Comparison of ENCODE assay signal across 20 mouse cellular contexts in the genomic region with DNA sequence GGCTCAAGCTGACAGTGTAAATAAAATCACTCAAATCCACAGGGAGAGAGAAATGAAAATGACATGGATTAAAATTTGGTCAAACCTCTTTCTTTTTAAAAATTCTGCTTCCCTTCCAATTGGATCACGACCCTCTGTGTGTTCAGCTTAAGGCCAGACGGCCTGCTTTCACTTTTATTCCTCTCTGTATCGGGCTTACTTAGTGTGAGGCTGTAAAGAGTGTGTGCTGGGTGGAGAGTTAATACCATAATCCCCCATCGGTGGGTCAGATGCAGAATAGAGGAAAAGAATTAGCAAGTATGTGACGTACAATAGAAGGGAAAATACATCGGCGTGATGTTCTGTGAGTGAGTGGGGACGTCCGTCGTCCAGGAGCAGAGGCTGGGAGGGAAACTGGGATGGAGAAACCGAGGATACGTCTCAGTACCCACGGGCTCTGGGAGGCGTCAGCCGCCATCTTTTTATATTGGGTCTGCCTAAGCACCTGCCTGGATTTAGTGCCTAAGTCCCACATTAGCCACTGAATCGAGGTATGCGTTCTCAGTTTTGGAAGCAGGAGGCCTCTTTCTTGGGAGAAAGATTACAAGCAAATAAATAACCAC.
DNase-seq lines count a peak whose midpoint lies in the region; ATAC-seq and TF ChIP-seq lines count a peak whose summit lies in the region.
"Had no signal": no experiment of that assay in that cellular context is flagged by ENCODE, and none has a peak within 500 bp of the region (broad histone marks: within the 10 kb centered on the region; RNA-seq: fewer than 3 reads in every experiment).

No protein-coding gene starts in this region.

- no peaks in the 10 kb centered on the region for H3K27me3 ChIP-seq in midbrain, embryonic 16.5 days (ENCODE audit: control insufficient read depth, insufficient read depth, low read depth, low read length)
- H3K27me3 ChIP-seq: heart, embryonic 13.5 days; hindbrain, embryonic 12.5 days; Patski had no signal

- H3K9ac ChIP-seq in midbrain, embryonic 16.5 days (ENCODE audit: low read depth, low read length), result no peak overlapping the region
- H3K9ac ChIP-seq: forebrain, postnatal 0 days; heart, embryonic 13.5 days; hindbrain, embryonic 12.5 days had no signal

- H3K27ac ChIP-seq in gastrocnemius, adult 2 months, result no peak overlapping the region
- H3K27ac ChIP-seq in midbrain, embryonic 16.5 days (ENCODE audit: low read length), result no peak overlapping the region
- H3K27ac ChIP-seq: embryonic facial prominence, embryonic 10.5 days; heart, embryonic 13.5 days; hindbrain, embryonic 12.5 days had no signal

- no peaks in the 10 kb centered on the region for H3K36me3 ChIP-seq in midbrain, embryonic 16.5 days (ENCODE audit: control insufficient read depth, insufficient read depth, low read length)
- H3K36me3 ChIP-seq: embryonic facial prominence, embryonic 10.5 days; heart, embryonic 13.5 days; hindbrain, embryonic 12.5 days had no signal

- H3K4me1 ChIP-seq in midbrain, embryonic 16.5 days (ENCODE audit: control insufficient read depth, insufficient read depth, low read length), result no peaks in the 10 kb centered on the region
- H3K4me1 ChIP-seq: embryonic facial prominence, embryonic 10.5 days; hindbrain, embryonic 12.5 days had no signal

- intact Hi-C loops in gastrocnemius, adult 2 months (cut with DNase I), result no loop called here
- intact Hi-C loops in left cerebral cortex, postnatal 4 days (cut with DNase I), result no loop called here

- peak overlapping the region; percentile 43 for H3K4me3 ChIP-seq in gastrocnemius, adult 2 months
- no peak overlapping the region for H3K4me3 ChIP-seq in midbrain, embryonic 16.5 days (ENCODE audit: low read depth, low read length)
- H3K4me3 ChIP-seq: embryonic facial prominence, embryonic 10.5 days; heart, embryonic 13.5 days; hindbrain, embryonic 12.5 days had no signal

- H3K9me3 ChIP-seq in midbrain, embryonic 16.5 days (replicated peaks; ENCODE audit: control insufficient read depth, low read length, poor library complexity, severe bottlenecking), result no peaks in the 10 kb centered on the region
- H3K9me3 ChIP-seq: embryonic facial prominence, embryonic 10.5 days; heart, embryonic 13.5 days; hindbrain, embryonic 12.5 days had no signal

- no peak for DNase-seq in gastrocnemius, adult 2 months
- DNase-seq in gastrocnemius, postnatal 4 days (ENCODE audit: low spot score in 2 of 2), result no peak
- peak; percentile 28 for DNase-seq in retina, adult 2 months (ENCODE audit: low read depth, low spot score)
- no peak for DNase-seq in retina, embryonic 14.5 days (ENCODE audit: low spot score)
- DNase-seq in left cerebral cortex, postnatal 4 days, result no peak
- DNase-seq in heart, postnatal 4 days, result no peak
- DNase-seq: adrenal gland, postnatal 25 days; cerebellum, adult 2 months; cerebellum, postnatal 10 days; forebrain, postnatal 0 days; gastrocnemius, postnatal 25 days; heart, adult 11 months; heart, postnatal 36 days had no signal

- TF ChIP-seq CTCF in gastrocnemius, adult 2 months (IDR thresholded peaks at IDR 0.05), result no peak

- WGBS in midbrain, embryonic 16.5 days, result 30% methylated on average over 17 of the region's 17 CpGs

- ATAC-seq in midbrain, embryonic 16.5 days, result no peak
- ATAC-seq: activated CD4-positive, CD25-positive, alpha-beta regulatory T cell, adult 4 months; forebrain, postnatal 0 days; hindbrain, embryonic 16.5 days; Patski had no signal

- H3K4me2 ChIP-seq in midbrain, embryonic 16.5 days (ENCODE audit: low read length), result peak overlapping the region; percentile 12; the same call in 1 of the 2 replicates
- H3K4me2 ChIP-seq: heart, embryonic 13.5 days; hindbrain, embryonic 12.5 days had no signal
